Mouse (Mus musculus) heart, embryonic 12.5 days (tissue): ENCODE data around the gene Padi2. TPM values are rescaled to one million over a fixed set of nuclear protein-coding genes. Genes with fewer than 3 reads are reported as not detected.

ENCODE experiments used
- ATAC-seq: fragments of 200-750 bp; cut with Nextera tagmentation; 2 replicates; pipeline ENCODE4 v1.8.0; 2017; ENCODE audit warnings: moderate TSS enrichment, moderate library complexity; ENCODE audit not compliant: insufficient number of reproducible peaks, low FRiP score
- H3K27ac ChIP-seq: fragments of 300-500 bp; sonication (generic); 2 replicates; pipeline ENCODE4 v1.5.1; 2016; ENCODE audit warnings: mild to moderate bottlenecking, moderate library complexity; ENCODE audit not compliant: poor library complexity, severe bottlenecking
- H3K27me3 ChIP-seq: fragments of 300-500 bp; sonication (generic); replicated peaks from 2 replicates; pipeline ENCODE4 v1.6.1; 2016; ENCODE audit warnings: mild to moderate bottlenecking, moderate library complexity
- H3K36me3 ChIP-seq: fragments of 300-500 bp; sonication (generic); 2 replicates; pipeline ENCODE4 v1.6.1; 2016; ENCODE audit warnings: mild to moderate bottlenecking, moderate library complexity
- H3K4me1 ChIP-seq: fragments of 300-500 bp; sonication (generic); replicated peaks from 2 replicates; pipeline ENCODE4 v1.6.1; 2016; ENCODE audit warnings: mild to moderate bottlenecking
- H3K4me2 ChIP-seq: fragments of 300-500 bp; sonication (generic); 2 replicates; pipeline ENCODE4 v1.6.1; 2016; ENCODE audit warnings: mild to moderate bottlenecking, moderate library complexity
- H3K4me3 ChIP-seq: fragments of 300-500 bp; sonication (generic); 2 replicates; pipeline ENCODE4 v1.5.1; 2016; ENCODE audit warnings: mild to moderate bottlenecking
- H3K9ac ChIP-seq: fragments of 300-500 bp; sonication (generic); 2 replicates; pipeline ENCODE4 v1.6.1; 2016; ENCODE audit warnings: mild to moderate bottlenecking, moderate library complexity
- H3K9me3 ChIP-seq: fragments of 300-500 bp; sonication (generic); replicated peaks from 2 replicates; pipeline ENCODE4 v1.6.1; 2016; ENCODE audit warnings: mild to moderate bottlenecking, moderate library complexity
- WGBS: fragments of 180-500 bp; shearing (Covaris S2); methylation state at CpG from one replicate; pipeline ENCODE4 v1.1.7; 2016; 5-methylcytosine and 5-hydroxymethylcytosine counted together
- polyA plus RNA-seq: library from polyadenylated mRNA; unstranded; fragments of >200 nt; fragmentation: Nextera tagmentation; extraction: Ambion mirVana; gene quantifications from 2 replicates; pipeline ENCODE4 v1.2.1, GENCODE M21; 2016

The Padi2 gene
- polyA plus RNA-seq, 1 experiment from 2014 or later = 3.3 TPM

GRCm38 (mm10) chr4:140881026-140881670 lies 25.0 kb upstream of the Padi2 start:
- Histone ChIP-seq H3K9me3 (peaks cover 10% of the 10 kb centered on the region), H3K9ac (no peak overlapping the region), H3K4me3 (no peak overlapping the region), H3K27ac (no peak overlapping the region), H3K36me3 (no peaks in the 10 kb centered on the region), H3K27me3 (no peaks in the 10 kb centered on the region), H3K4me1 (no peaks in the 10 kb centered on the region), H3K4me2 (no peak overlapping the region)
- no peak for ATAC-seq
- WGBS = 83% methylated on average over 8 of the region's 8 CpGs

GRCm38 (mm10) chr4:140881771-140882170 lies 24.4 kb upstream of the Padi2 start:
- Histone ChIP-seq H3K9ac (no peak overlapping the region), H3K9me3 (peaks cover 10% of the 10 kb centered on the region)
- 88% methylated on average over 13 of the region's 13 CpGs for WGBS

GRCm38 (mm10) chr4:140882365-140882764 lies 23.8 kb upstream of the Padi2 start:
- Histone ChIP-seq H3K4me1 (no peaks in the 10 kb centered on the region), H3K9me3 (peaks cover 10% of the 10 kb centered on the region), H3K9ac (no peak overlapping the region), H3K27me3 (no peaks in the 10 kb centered on the region), H3K4me3 (no peak overlapping the region), H3K36me3 (no peaks in the 10 kb centered on the region), H3K27ac (no peak overlapping the region), H3K4me2 (no peak overlapping the region)
- 58% methylated on average over 4 of the region's 4 CpGs for WGBS
- no peak for ATAC-seq

More at GRCm38 (mm10) chr4:140881771-140882170, 24.4 kb upstream of the Padi2 start:
- H3K4me1 ChIP-seq = no peaks in the 10 kb centered on the region
- H3K36me3 ChIP-seq = no peaks in the 10 kb centered on the region
- ATAC-seq = no peak
- no peak overlapping the region for H3K4me3 ChIP-seq
- no peak overlapping the region for H3K4me2 ChIP-seq
- H3K27ac ChIP-seq = no peak overlapping the region
- no peaks in the 10 kb centered on the region for H3K27me3 ChIP-seq

GRCm38 (mm10) chr4:140882981-140883380 lies 23.2 kb upstream of the Padi2 start:
- no peak overlapping the region for H3K4me3 ChIP-seq
- 95% methylated on average over 3 of the region's 3 CpGs for WGBS
- ATAC-seq = no peak
- H3K27ac ChIP-seq = no peak overlapping the region
- H3K36me3 ChIP-seq = no peaks in the 10 kb centered on the region
- H3K4me2 ChIP-seq = no peak overlapping the region
- H3K9me3 ChIP-seq = peaks cover 10% of the 10 kb centered on the region
- H3K4me1 ChIP-seq = no peaks in the 10 kb centered on the region
- H3K27me3 ChIP-seq = no peaks in the 10 kb centered on the region
- no peak overlapping the region for H3K9ac ChIP-seq

- Histone ChIP-seq H3K27me3 (no peaks in the 10 kb centered on the region), H3K4me3 (no peak overlapping the region), H3K9me3 (peaks cover 10% of the 10 kb centered on the region), H3K9ac (no peak overlapping the region), H3K36me3 (no peaks in the 10 kb centered on the region), H3K4me1 (no peaks in the 10 kb centered on the region), H3K4me2 (no peak overlapping the region), H3K27ac (no peak overlapping the region)
- ATAC-seq = no peak
- WGBS = 37% methylated on average over 4 of the region's 4 CpGs
Observed at GRCm38 (mm10) chr4:140883852-140884251, 22.3 kb upstream of the Padi2 start.

GRCm38 (mm10) chr4:140891525-140892162 lies 14.5 kb upstream of the Padi2 start:
- Histone ChIP-seq H3K36me3 (no peaks in the 10 kb centered on the region), H3K4me1 (no peaks in the 10 kb centered on the region), H3K27me3 (no peaks in the 10 kb centered on the region), H3K4me2 (no peak overlapping the region), H3K9me3 (peaks cover 5% of the 10 kb centered on the region; the same call in 1 of the 2 replicates), H3K4me3 (no peak overlapping the region), H3K27ac (no peak overlapping the region), H3K9ac (no peak overlapping the region)
- 84% methylated on average over 14 of the region's 14 CpGs for WGBS
- no peak for ATAC-seq

- no peaks in the 10 kb centered on the region for H3K4me1 ChIP-seq
- H3K4me2 ChIP-seq = no peak overlapping the region
- 59% methylated on average over 1 of the region's 1 CpGs for whole genome bisulfite sequencing
- H3K27ac ChIP-seq = no peak overlapping the region
- no peaks in the 10 kb centered on the region for H3K36me3 ChIP-seq
- H3K27me3 ChIP-seq = no peaks in the 10 kb centered on the region
- no peak overlapping the region for H3K9ac ChIP-seq
- no peak for ATAC-seq
- H3K9me3 ChIP-seq = peaks cover 5% of the 10 kb centered on the region; the same call in 1 of the 2 replicates
- H3K4me3 ChIP-seq = no peak overlapping the region
Observed at GRCm38 (mm10) chr4:140892163-140892530, 14.0 kb upstream of the Padi2 start.

GRCm38 (mm10) chr4:140904776-140905425 lies 1.2 kb upstream of the Padi2 start:
- Histone ChIP-seq H3K27me3 (peaks cover 59% of the 10 kb centered on the region), H3K4me3 (no peak overlapping the region)

GRCm38 (mm10) chr4:140905426-140905871 lies 695 bp upstream of the Padi2 start:
- H3K4me1 ChIP-seq = peaks cover 23% of the 10 kb centered on the region
- H3K27me3 ChIP-seq = peaks cover 62% of the 10 kb centered on the region
- H3K9me3 ChIP-seq = no peaks in the 10 kb centered on the region
- peak overlapping the region; percentile 59 for H3K9ac ChIP-seq
- H3K36me3 ChIP-seq = no peaks in the 10 kb centered on the region
- H3K27ac ChIP-seq = no peak overlapping the region
- WGBS = 22% methylated on average over 11 of the region's 11 CpGs
- peak overlapping the region; percentile 50 for H3K4me3 ChIP-seq
- no peak for ATAC-seq
- H3K4me2 ChIP-seq = peak overlapping the region; percentile 87

More at GRCm38 (mm10) chr4:140904776-140905425, 1.2 kb upstream of the Padi2 start:
- Histone ChIP-seq H3K27ac (no peak overlapping the region), H3K36me3 (no peaks in the 10 kb centered on the region), H3K4me1 (peaks cover 23% of the 10 kb centered on the region), H3K9ac (no peak overlapping the region), H3K4me2 (no peak overlapping the region; the same call in 1 of the 2 replicates), H3K9me3 (no peaks in the 10 kb centered on the region)
- WGBS = 57% methylated on average over 14 of the region's 14 CpGs
- ATAC-seq = no peak

GRCm38 (mm10) chr4:140906827-140907280 lies 710 bp downstream of the Padi2 start:
- Histone ChIP-seq H3K27ac (no peak overlapping the region), H3K4me2 (peak overlapping the region; percentile 87; the same call in 1 of the 2 replicates), H3K4me1 (peaks cover 23% of the 10 kb centered on the region), H3K36me3 (no peaks in the 10 kb centered on the region), H3K9me3 (no peaks in the 10 kb centered on the region), H3K27me3 (peaks cover 68% of the 10 kb centered on the region), H3K4me3 (peak overlapping the region; percentile 50; the same call in 1 of the 2 replicates), H3K9ac (no peak overlapping the region)
- 62% methylated on average over 11 of the region's 11 CpGs for WGBS
- ATAC-seq = no peak

- H3K4me2 ChIP-seq = no peak overlapping the region
- H3K4me3 ChIP-seq = no peak overlapping the region
- H3K9me3 ChIP-seq = no peaks in the 10 kb centered on the region
- no peak overlapping the region for H3K9ac ChIP-seq
- peaks cover 74% of the 10 kb centered on the region for H3K27me3 ChIP-seq
- ATAC-seq = no peak
- peaks cover 23% of the 10 kb centered on the region for H3K4me1 ChIP-seq
- no peaks in the 10 kb centered on the region for H3K36me3 ChIP-seq
- WGBS = 54% methylated on average over 12 of the region's 12 CpGs
- no peak overlapping the region for H3K27ac ChIP-seq
Observed at GRCm38 (mm10) chr4:140907306-140908024, 1.3 kb downstream of the Padi2 start.
